Mouse (Mus musculus): ENCODE data around the gene Cacnb4. TPM values are rescaled to one million over a fixed set of nuclear protein-coding genes. Genes with fewer than 3 reads are reported as not detected.

The Cacnb4 gene
- polyA plus RNA-seq, 1 experiment from 2014 or later, result 1.0 TPM

DNA sequence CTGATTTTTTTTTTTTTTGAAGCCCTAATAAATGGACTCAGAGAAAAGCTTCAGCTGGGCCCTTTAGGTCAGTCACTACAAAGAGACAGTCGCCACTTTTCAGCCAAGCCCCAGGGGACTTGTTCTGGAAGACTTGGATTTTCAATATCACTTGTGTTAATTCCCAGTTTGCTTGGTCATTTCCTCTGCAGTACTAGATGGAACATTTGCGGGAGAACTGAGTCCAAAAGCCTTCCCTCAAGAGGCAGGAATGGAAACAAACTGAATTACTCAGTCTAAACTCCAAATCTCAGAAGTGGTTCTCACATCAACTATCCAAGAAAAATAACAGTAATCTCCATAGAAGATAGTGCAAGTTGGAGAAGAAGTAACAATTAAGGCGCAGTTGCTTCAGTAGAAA is 109.2 kb downstream of the Cacnb4 start:
- H3K9me3 ChIP-seq (replicated peaks), result no peaks in the 10 kb centered on the region
- no peaks in the 10 kb centered on the region for H3K27me3 ChIP-seq
- no peak overlapping the region for H3K27ac ChIP-seq
- no peak overlapping the region for H3K4me3 ChIP-seq
- WGBS, result 61% methylated on average over 3 of the region's 3 CpGs
- no peak overlapping the region for H3K4me2 ChIP-seq
- no peaks in the 10 kb centered on the region for H3K36me3 ChIP-seq
- ATAC-seq (replicated peaks; ENCODE audit: insufficient number of reproducible peaks, insufficient read depth, low FRiP score, low read depth), result no peak
- H3K4me1 ChIP-seq (replicated peaks), result peaks cover 16% of the 10 kb centered on the region
- no peak overlapping the region for H3K9ac ChIP-seq

DNA sequence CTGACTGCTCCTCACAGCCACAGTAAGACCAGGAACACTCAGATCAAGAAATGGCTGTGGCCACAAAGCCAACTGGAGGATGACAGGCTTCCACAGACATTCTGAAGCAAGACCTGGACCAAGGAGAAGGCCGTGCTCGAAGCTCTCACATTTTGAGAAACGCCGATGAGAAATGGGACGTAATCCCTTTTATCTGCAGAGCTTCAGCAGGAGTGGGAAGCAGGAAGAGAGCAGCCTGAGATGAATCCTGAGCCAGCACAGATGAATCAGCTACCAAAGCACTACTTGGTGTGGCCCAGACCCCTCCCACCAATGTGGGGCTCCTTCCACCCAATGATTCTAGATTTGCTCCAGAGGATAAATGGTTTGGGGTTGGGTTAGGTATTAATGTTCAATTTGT is 113.4 kb downstream of the Cacnb4 start:
- 0 out of 2 replicates have a peak, but pooled peaks cover 3% of the 10 kb centered on the region for H3K4me1 ChIP-seq (replicated peaks)
- H3K4me3 ChIP-seq, result no peak overlapping the region
- ATAC-seq (replicated peaks; ENCODE audit: insufficient number of reproducible peaks, insufficient read depth, low FRiP score, low read depth), result no peak
- WGBS, result 82% methylated on average over 5 of the region's 5 CpGs
- H3K4me2 ChIP-seq, result no peak overlapping the region
- H3K9ac ChIP-seq, result no peak overlapping the region
- no peak overlapping the region for H3K27ac ChIP-seq
- H3K27me3 ChIP-seq, result no peaks in the 10 kb centered on the region
- no peaks in the 10 kb centered on the region for H3K9me3 ChIP-seq (replicated peaks)
- H3K36me3 ChIP-seq, result no peaks in the 10 kb centered on the region

DNA sequence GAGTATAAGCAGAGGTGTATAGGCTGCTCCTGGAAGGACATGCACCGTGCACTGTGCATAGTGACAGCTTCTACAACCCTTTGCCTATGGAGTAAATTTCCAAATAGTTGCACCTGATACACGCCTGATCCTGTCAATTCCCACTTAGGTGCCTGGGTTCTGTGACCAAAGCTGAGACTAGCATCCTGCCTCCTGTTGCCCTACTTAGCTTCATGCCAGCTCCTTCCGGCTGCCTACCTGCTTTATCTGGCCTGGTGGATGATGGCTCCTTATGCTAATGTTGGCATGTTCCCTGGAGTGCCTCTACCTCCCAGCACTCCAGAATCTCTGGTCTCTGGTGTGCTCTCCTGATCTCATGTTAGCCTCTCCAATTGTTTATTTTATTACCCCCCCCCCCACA is 114.3 kb downstream of the Cacnb4 start:
- H3K27me3 ChIP-seq, result no peaks in the 10 kb centered on the region
- 0 out of 2 replicates have a peak, but pooled peaks cover 4% of the 10 kb centered on the region for H3K4me1 ChIP-seq (replicated peaks)
- no peaks in the 10 kb centered on the region for H3K9me3 ChIP-seq (replicated peaks)
- no peak overlapping the region for H3K27ac ChIP-seq
- no peak for ATAC-seq (replicated peaks; ENCODE audit: insufficient number of reproducible peaks, insufficient read depth, low FRiP score, low read depth)
- no peak overlapping the region for H3K4me3 ChIP-seq
- H3K4me2 ChIP-seq, result no peak overlapping the region
- no peaks in the 10 kb centered on the region for H3K36me3 ChIP-seq
- WGBS, result 85% methylated on average over 3 of the region's 3 CpGs
- H3K9ac ChIP-seq, result no peak overlapping the region

DNA sequence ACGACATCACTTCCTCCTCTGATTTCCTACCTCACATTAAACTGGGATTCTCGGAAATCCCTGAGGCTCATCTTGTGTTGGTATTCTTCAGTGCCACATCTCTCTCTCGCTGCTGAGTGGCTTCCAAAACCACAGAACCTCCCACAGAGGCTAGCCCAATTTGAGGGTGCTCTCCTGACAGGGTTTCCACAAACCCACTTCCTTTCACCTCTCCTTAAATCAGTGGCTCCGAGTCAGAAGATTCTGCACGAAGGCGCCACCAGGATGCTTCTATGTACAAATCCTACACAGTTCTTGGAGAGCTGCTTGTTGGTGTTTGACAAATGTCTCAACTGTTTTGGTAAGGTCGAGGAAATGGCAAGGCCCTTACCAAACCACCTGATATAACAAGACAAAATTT is 115.5 kb downstream of the Cacnb4 start:
- Histone ChIP-seq H3K9me3 (replicated peaks) (no peaks in the 10 kb centered on the region), H3K4me2 (no peak overlapping the region), H3K4me1 (replicated peaks) (0 out of 2 replicates have a peak, but pooled peaks cover 4% of the 10 kb centered on the region), H3K9ac (no peak overlapping the region), H3K4me3 (no peak overlapping the region), H3K27ac (no peak overlapping the region), H3K36me3 (no peaks in the 10 kb centered on the region), H3K27me3 (no peaks in the 10 kb centered on the region)
- 79% methylated on average over 7 of the region's 7 CpGs for WGBS
- ATAC-seq (replicated peaks; ENCODE audit: insufficient number of reproducible peaks, insufficient read depth, low FRiP score, low read depth), result no peak

DNA sequence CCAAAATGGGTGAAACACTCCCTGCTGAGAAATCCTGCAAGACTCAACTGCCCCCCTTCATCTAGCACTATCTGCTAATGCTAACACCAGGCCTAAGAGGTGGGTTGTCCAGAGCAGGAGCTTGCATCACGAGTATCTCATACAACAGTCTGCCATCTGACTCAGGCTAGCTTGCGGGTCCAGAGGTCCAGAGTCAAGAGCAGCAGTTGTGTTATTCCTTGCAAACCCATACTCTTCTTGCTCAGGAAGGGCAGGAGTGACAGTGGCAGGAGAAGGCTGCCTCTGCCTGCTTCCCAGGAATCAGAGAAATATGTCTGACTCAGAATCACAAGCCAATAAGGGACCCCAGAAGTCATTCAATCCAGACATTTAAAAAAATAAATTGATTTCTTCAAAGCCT is 116.4 kb downstream of the Cacnb4 start:
- Histone ChIP-seq H3K4me1 (replicated peaks) (0 out of 2 replicates have a peak, but pooled peaks cover 4% of the 10 kb centered on the region), H3K4me2 (no peak overlapping the region), H3K9me3 (replicated peaks) (no peaks in the 10 kb centered on the region), H3K27ac (no peak overlapping the region), H3K9ac (no peak overlapping the region), H3K27me3 (no peaks in the 10 kb centered on the region), H3K36me3 (no peaks in the 10 kb centered on the region), H3K4me3 (no peak overlapping the region)
- 62% methylated on average over 2 of the region's 2 CpGs for WGBS
- ATAC-seq (replicated peaks; ENCODE audit: insufficient number of reproducible peaks, insufficient read depth, low FRiP score, low read depth), result no peak

DNA sequence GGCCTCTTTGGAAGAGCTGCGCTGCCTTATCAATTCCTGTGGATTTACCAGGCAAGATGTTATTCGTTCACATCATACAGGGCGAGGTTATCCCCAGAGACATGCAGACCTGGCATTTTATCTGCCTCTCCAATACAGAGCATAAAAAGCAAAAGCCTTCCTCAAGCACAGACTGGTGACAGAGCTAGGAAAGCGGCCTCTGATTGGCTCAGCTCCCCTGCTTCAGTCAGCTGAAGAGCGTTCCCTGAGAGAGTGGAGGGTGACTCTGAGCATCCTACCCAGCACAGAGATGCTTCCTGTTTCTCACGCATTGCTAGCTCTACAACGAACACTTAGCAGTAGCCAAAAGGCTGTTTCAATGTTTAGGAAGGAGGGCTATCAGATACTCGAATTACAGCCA is 118.2 kb downstream of the Cacnb4 start:
- no peak overlapping the region for H3K4me2 ChIP-seq
- no peak overlapping the region for H3K4me3 ChIP-seq
- 41% methylated on average over 8 of the region's 8 CpGs for WGBS
- H3K36me3 ChIP-seq, result no peaks in the 10 kb centered on the region
- ATAC-seq (replicated peaks; ENCODE audit: insufficient number of reproducible peaks, insufficient read depth, low FRiP score, low read depth), result no peak
- no peaks in the 10 kb centered on the region for H3K27me3 ChIP-seq
- no peak overlapping the region for H3K27ac ChIP-seq
- H3K9ac ChIP-seq, result no peak overlapping the region
- no peaks in the 10 kb centered on the region for H3K9me3 ChIP-seq (replicated peaks)
- H3K4me1 ChIP-seq (replicated peaks), result 0 out of 2 replicates have a peak, but pooled peaks cover 4% of the 10 kb centered on the region

DNA sequence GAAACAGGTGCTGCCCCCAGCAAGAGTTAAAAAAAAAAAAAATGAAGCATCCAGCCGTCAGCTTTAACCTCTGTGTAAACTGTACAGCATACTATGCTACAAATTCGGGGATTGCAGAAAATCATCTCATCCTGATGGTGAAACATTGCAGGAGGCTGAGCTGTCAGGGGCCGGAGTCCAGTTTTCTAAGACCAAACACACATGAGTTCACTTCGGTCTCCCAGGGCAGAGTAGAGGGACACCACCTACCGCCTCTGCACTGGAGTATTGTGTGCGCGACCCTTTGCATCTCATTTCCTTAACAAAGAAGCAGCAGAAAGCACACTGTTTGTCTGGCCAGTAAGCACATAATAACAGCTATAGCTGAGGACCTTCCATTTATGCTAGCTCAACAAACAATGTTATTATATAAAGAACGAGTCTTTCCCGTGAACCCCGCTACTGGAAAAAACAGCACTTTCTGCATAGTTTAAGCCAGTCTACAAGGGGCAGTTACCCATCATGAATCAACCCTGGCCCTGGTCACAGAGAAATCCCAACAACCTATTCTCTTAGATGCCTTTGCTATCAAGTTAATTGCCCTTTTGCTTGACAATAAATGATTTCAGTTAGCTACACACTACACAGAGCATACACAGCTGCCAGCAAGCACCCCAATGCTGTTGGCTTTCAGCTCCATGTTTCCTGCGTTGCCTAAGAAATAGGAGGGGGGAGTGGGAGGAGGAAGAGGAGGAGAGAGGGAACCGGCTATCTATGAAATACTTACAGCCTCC is 118.9 kb downstream of the Cacnb4 start:
- H3K4me2 ChIP-seq, result no peak overlapping the region
- H3K4me3 ChIP-seq, result no peak overlapping the region
- no peaks in the 10 kb centered on the region for H3K27me3 ChIP-seq
- 75% methylated on average over 12 of the region's 12 CpGs for WGBS
- no peak overlapping the region for H3K27ac ChIP-seq
- H3K9me3 ChIP-seq (replicated peaks), result no peaks in the 10 kb centered on the region
- no peak for ATAC-seq (replicated peaks; ENCODE audit: insufficient number of reproducible peaks, insufficient read depth, low FRiP score, low read depth)
- no peaks in the 10 kb centered on the region for H3K36me3 ChIP-seq
- no peak overlapping the region for H3K9ac ChIP-seq
- H3K4me1 ChIP-seq (replicated peaks), result 0 out of 2 replicates have a peak, but pooled peaks cover 4% of the 10 kb centered on the region

DNA sequence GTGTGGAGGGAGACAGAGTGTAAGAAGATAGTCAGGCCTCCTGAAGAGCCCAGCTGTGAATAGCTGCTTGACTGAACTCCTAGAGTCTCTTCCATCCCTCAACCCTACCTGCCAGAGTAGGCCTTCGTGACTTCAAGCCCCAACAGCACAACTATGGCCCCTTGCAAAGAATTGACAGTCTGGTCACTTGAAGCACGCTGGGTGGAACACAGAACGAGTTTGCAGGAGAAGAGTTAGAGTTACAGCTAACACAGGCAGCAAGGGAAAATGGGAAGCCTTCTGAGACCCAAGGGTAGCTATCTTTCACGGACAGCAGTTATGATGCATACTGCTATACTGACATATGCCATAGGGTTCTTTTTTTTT is 119.7 kb downstream of the Cacnb4 start:
- 82% methylated on average over 4 of the region's 4 CpGs for WGBS
- no peak overlapping the region for H3K4me2 ChIP-seq
- no peak overlapping the region for H3K9ac ChIP-seq
- 0 out of 2 replicates have a peak, but pooled peaks cover 4% of the 10 kb centered on the region for H3K4me1 ChIP-seq (replicated peaks)
- no peaks in the 10 kb centered on the region for H3K36me3 ChIP-seq
- no peak for ATAC-seq (replicated peaks; ENCODE audit: insufficient number of reproducible peaks, insufficient read depth, low FRiP score, low read depth)
- no peak overlapping the region for H3K27ac ChIP-seq
- H3K9me3 ChIP-seq (replicated peaks), result no peaks in the 10 kb centered on the region
- H3K27me3 ChIP-seq, result no peaks in the 10 kb centered on the region
- H3K4me3 ChIP-seq, result no peak overlapping the region

DNA sequence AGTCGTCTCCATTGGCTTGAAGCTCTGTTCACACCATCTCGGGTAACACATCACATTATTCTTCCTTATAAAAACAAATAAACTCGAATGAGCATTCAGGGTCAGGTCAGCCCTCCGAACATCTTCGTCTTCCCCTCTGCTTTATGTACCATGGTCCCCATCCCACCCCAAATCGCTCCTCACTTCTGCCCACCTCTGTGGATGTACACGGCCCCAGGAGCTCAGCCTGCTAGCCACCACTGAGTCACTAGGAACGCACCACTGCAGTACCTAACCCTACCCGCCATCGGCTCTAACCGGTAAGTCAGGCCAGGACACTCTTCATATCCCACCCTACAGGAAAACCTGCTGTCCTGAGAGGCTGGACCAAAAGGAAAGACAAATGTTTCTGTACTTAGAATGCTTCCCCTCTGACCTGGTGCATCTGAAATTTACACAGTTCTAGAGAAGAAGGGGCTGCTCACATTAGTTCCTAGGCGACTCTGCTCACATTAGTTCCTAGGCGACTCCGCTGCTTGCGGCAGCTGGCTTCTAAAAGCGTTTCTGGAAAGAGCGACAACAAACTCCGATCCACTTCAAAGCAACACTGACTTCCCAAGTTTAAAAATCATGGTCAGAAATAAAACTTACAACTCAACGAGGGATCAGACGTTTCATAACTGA is 120.2 kb downstream of the Cacnb4 start:
- ATAC-seq (replicated peaks; ENCODE audit: insufficient number of reproducible peaks, insufficient read depth, low FRiP score, low read depth), result no peak
- Histone ChIP-seq H3K4me1 (replicated peaks) (0 out of 2 replicates have a peak, but pooled peaks cover 4% of the 10 kb centered on the region), H3K4me2 (no peak overlapping the region), H3K9me3 (replicated peaks) (no peaks in the 10 kb centered on the region), H3K27me3 (no peaks in the 10 kb centered on the region), H3K27ac (no peak overlapping the region), H3K36me3 (no peaks in the 10 kb centered on the region), H3K9ac (no peak overlapping the region), H3K4me3 (no peak overlapping the region)
- 84% methylated on average over 20 of the region's 20 CpGs for WGBS

DNA sequence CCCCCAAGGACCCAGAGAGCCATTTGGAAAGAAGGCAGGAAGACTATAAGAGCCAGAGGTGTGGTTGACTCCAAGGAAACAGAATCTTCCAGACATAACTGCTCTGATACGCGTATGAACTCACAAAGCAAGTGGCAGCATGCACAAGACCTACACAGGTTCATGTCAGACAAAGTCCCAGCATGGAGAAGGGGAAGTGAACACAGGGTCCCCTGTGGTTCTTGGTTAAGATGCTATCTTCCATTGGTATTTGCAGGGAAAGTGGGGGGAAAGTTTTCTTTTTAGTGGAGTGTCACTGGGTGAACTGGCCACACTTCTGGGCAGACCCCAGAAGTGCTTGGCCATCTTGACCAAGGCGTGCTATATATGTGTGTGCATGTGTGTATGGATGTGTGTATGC is 128.2 kb downstream of the Cacnb4 start:
- Histone ChIP-seq H3K9me3 (replicated peaks) (no peaks in the 10 kb centered on the region), H3K9ac (no peak overlapping the region), H3K36me3 (no peaks in the 10 kb centered on the region), H3K4me3 (no peak overlapping the region), H3K4me1 (replicated peaks) (no peaks in the 10 kb centered on the region), H3K4me2 (no peak overlapping the region), H3K27ac (no peak overlapping the region), H3K27me3 (no peaks in the 10 kb centered on the region)
- no peak for ATAC-seq (replicated peaks; ENCODE audit: insufficient number of reproducible peaks, insufficient read depth, low FRiP score, low read depth)
- 96% methylated on average over 3 of the region's 3 CpGs for WGBS

DNA sequence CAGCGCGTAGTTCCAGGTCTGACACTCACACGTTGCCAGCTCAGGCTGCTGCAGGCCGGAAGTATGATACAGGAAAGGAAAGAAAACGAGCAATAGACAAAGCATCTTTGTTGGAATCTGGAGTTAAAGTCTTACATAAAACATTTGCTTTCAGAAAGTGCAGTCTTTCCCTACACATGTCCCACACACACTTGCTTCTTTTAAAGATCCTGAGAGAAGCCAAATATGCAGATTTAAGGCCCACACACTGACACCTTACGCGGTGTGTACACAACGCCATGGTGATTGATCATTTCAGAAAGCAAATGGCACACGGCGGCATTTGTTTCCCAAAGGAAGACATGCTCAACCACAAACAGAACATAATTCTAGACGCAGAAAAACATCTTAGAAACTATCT is 129.3 kb downstream of the Cacnb4 start:
- no peak overlapping the region for H3K27ac ChIP-seq
- H3K9me3 ChIP-seq (replicated peaks), result no peaks in the 10 kb centered on the region
- no peak overlapping the region for H3K9ac ChIP-seq
- no peak overlapping the region for H3K4me2 ChIP-seq
- 85% methylated on average over 11 of the region's 11 CpGs for WGBS
- H3K27me3 ChIP-seq, result no peaks in the 10 kb centered on the region
- no peaks in the 10 kb centered on the region for H3K36me3 ChIP-seq
- no peak overlapping the region for H3K4me3 ChIP-seq
- no peaks in the 10 kb centered on the region for H3K4me1 ChIP-seq (replicated peaks)
- ATAC-seq (replicated peaks; ENCODE audit: insufficient number of reproducible peaks, insufficient read depth, low FRiP score, low read depth), result no peak

DNA sequence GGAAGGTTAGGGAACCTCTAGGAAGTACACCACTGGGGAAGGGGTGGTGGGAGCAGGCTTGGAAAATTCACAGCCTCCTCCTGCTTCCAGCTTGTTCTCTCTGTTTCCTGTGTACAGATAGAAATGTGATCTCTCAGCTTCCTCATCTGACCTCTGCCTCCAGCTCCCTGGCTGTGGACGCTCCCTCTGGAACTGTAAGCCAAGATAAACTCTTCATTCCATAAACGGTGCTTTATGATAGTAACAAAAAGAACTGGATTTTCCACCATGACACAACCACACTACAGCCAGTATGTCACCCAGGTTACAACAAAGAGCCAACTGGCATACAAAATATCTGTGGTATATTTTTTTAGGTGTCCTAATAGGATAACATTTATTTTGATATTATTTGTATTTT is 132.1 kb downstream of the Cacnb4 start:
- Histone ChIP-seq H3K4me3 (no peak overlapping the region), H3K9me3 (replicated peaks) (no peaks in the 10 kb centered on the region), H3K27ac (no peak overlapping the region), H3K4me2 (no peak overlapping the region), H3K9ac (no peak overlapping the region), H3K36me3 (no peaks in the 10 kb centered on the region), H3K4me1 (replicated peaks) (no peaks in the 10 kb centered on the region), H3K27me3 (no peaks in the 10 kb centered on the region)
- WGBS, result 55% methylated on average over 2 of the region's 2 CpGs
- no peak for ATAC-seq (replicated peaks; ENCODE audit: insufficient number of reproducible peaks, insufficient read depth, low FRiP score, low read depth)

Measured in heart, embryonic 15.5 days (tissue).